Mouse (Mus musculus) forebrain, embryonic 11.5 days (tissue): ENCODE measurements around the gene Olfr1375. TPM values are rescaled to one million over a fixed set of nuclear protein-coding genes. Genes with fewer than 3 reads are reported as not detected.

Experiments
- ATAC-seq: fragments of 200-750 bp; cut with Nextera tagmentation; replicated peaks from 2 replicates; pipeline ENCODE4 v1.8.0; 2017; ENCODE audit warnings: moderate TSS enrichment; ENCODE audit not compliant: low FRiP score
- DNase-seq: peaks from one replicate; pipeline ENCODE4 v3.0.0-alpha.2; 2017; ENCODE audit warnings: low spot score
- H3K27ac ChIP-seq: fragments of 300-500 bp; sonication (generic); 2 replicates; pipeline ENCODE4 v1.5.1; 2014; ENCODE audit warnings: low read depth, low read length
- H3K27me3 ChIP-seq: fragments of 300-500 bp; sonication (generic); 2 replicates; pipeline ENCODE4 v1.6.1; 2014; ENCODE audit warnings: mild to moderate bottlenecking, low read length, mixed read lengths; ENCODE audit not compliant: control insufficient read depth, insufficient read depth
- H3K36me3 ChIP-seq: fragments of 300-500 bp; sonication (generic); 2 replicates; pipeline ENCODE4 v1.6.1; 2014; ENCODE audit warnings: mild to moderate bottlenecking, low read length, moderate library complexity, mixed read lengths; ENCODE audit not compliant: control insufficient read depth, insufficient read depth
- H3K4me1 ChIP-seq: fragments of 300-500 bp; sonication (generic); replicated peaks from 2 replicates; pipeline ENCODE4 v1.6.1; 2014; ENCODE audit warnings: low read length, mixed read lengths; ENCODE audit not compliant: control insufficient read depth, insufficient read depth
- H3K4me2 ChIP-seq: fragments of 300-500 bp; sonication (generic); 2 replicates; pipeline ENCODE4 v1.6.1; 2014; ENCODE audit warnings: low read depth, mild to moderate bottlenecking, low read length, moderate library complexity, mixed read lengths; ENCODE audit not compliant: severe bottlenecking
- H3K4me3 ChIP-seq: fragments of 300-500 bp; sonication (generic); 2 replicates; pipeline ENCODE4 v1.5.1; 2014; ENCODE audit warnings: low read depth, low read length
- H3K9ac ChIP-seq: fragments of 300-500 bp; sonication (generic); 2 replicates; pipeline ENCODE4 v1.6.1; 2014; ENCODE audit warnings: low read length
- H3K9me3 ChIP-seq: fragments of 300-500 bp; sonication (generic); 2 replicates; pipeline ENCODE4 v1.6.1; 2016; ENCODE audit warnings: low read length, mixed read lengths; ENCODE audit not compliant: control insufficient read depth
- WGBS: fragments of 180-500 bp; shearing (Covaris S2); extraction: QIAGEN DNeasy Blood & Tissue Kit; methylation state at CpG from one replicate; pipeline ENCODE4 v1.1.7; 2014; 5-methylcytosine and 5-hydroxymethylcytosine counted together
- polyA plus RNA-seq: library from polyadenylated mRNA; unstranded; fragments of >200 nt; fragmentation: Nextera tagmentation; extraction: Ambion mirVana; gene quantifications from 2 replicates; pipeline ENCODE4 v1.2.1, GENCODE M21; 2014

The Olfr1375 gene
- polyA plus RNA-seq, 1 experiment from 2014 or later: not detected

GRCm38 (mm10) chr11:51063841-51064240 is 15.9 kb downstream of the Olfr1375 start:
- Histone ChIP-seq H3K4me2 (no peak overlapping the region), H3K4me1 (peaks cover 2% of the 10 kb centered on the region; the same call in 1 of the 2 replicates), H3K36me3 (no peaks in the 10 kb centered on the region), H3K9me3 (no peaks in the 10 kb centered on the region), H3K9ac (no peak overlapping the region), H3K4me3 (no peak overlapping the region), H3K27me3 (no peaks in the 10 kb centered on the region), H3K27ac (no peak overlapping the region)
- DNase-seq (no peak), ATAC-seq (no peak)
- 94% methylated on average over 8 of the region's 8 CpGs for WGBS

GRCm38 (mm10) chr11:51084527-51084926 is 36.6 kb downstream of the Olfr1375 start:
- Histone ChIP-seq H3K4me2 (no peak overlapping the region), H3K27me3 (no peaks in the 10 kb centered on the region), H3K36me3 (no peaks in the 10 kb centered on the region), H3K4me3 (no peak overlapping the region), H3K4me1 (no peaks in the 10 kb centered on the region), H3K9me3 (no peaks in the 10 kb centered on the region), H3K9ac (no peak overlapping the region), H3K27ac (no peak overlapping the region)
- DNase-seq: no peak
- 53% methylated on average over 7 of the region's 7 CpGs for WGBS
- ATAC-seq: no peak

- no peak overlapping the region for H3K4me3 ChIP-seq
- no peak overlapping the region for H3K9ac ChIP-seq
- H3K27ac ChIP-seq: no peak overlapping the region
- H3K4me1 ChIP-seq: no peaks in the 10 kb centered on the region
- no peak for DNase-seq
- no peaks in the 10 kb centered on the region for H3K9me3 ChIP-seq
- ATAC-seq: no peak
- H3K4me2 ChIP-seq: no peak overlapping the region
- H3K27me3 ChIP-seq: no peaks in the 10 kb centered on the region
- 74% methylated on average over 13 of the region's 13 CpGs for WGBS
- H3K36me3 ChIP-seq: no peaks in the 10 kb centered on the region
Measured at GRCm38 (mm10) chr11:51085269-51085668, 37.4 kb downstream of the Olfr1375 start.

Other genes with a start within 250 kb of the Olfr1375 start
- 37.7 and 41.7 TPM in 2 replicates for gene Zfp354c, start 220.4 kb upstream of the Olfr1375 start, polyA plus RNA-seq
- 0.79 and 1.3 TPM in 2 replicates for gene Zfp879, start 206.6 kb upstream of the Olfr1375 start, polyA plus RNA-seq
- gene Grm6, start 197.4 kb upstream of the Olfr1375 start, polyA plus RNA-seq: not detected in 2 replicates
- gene Zfp454, start 160.5 kb upstream of the Olfr1375 start, polyA plus RNA-seq: 15.5 and 17.1 TPM in 2 replicates
- gene Zfp2, start 131.9 kb upstream of the Olfr1375 start, polyA plus RNA-seq: 33.6 and 35.6 TPM in 2 replicates
- 1.0 and 1.9 TPM in 2 replicates for gene Zfp354b, start 116.5 kb upstream of the Olfr1375 start, polyA plus RNA-seq
- not detected in 2 replicates for gene 4933414I15Rik, start 104.3 kb upstream of the Olfr1375 start, polyA plus RNA-seq
- not detected in 2 replicates for gene Prop1, start 94.3 kb upstream of the Olfr1375 start, polyA plus RNA-seq
- gene Olfr1378, start 81.6 kb upstream of the Olfr1375 start, polyA plus RNA-seq: not detected in 2 replicates
- gene Olfr1377, start 66.1 kb upstream of the Olfr1375 start, polyA plus RNA-seq: not detected in 2 replicates
- not detected in 2 replicates for gene Olfr51, start 44.5 kb upstream of the Olfr1375 start, polyA plus RNA-seq
- gene Olfr54, start 33.9 kb upstream of the Olfr1375 start, polyA plus RNA-seq: not detected in 2 replicates
- 9.7 and 11.6 TPM in 2 replicates for gene Zfp354a, start 11.1 kb downstream of the Olfr1375 start, polyA plus RNA-seq
- not detected in 2 replicates for gene Gm12569, start 172.4 kb downstream of the Olfr1375 start, polyA plus RNA-seq
- gene Clk4, start 213.6 kb downstream of the Olfr1375 start, polyA plus RNA-seq: 128 and 142 TPM in 2 replicates
- 0.35 and 0.37 TPM in 2 replicates for gene BC049762, start 214.9 kb downstream of the Olfr1375 start, polyA plus RNA-seq
- gene Col23a1, start 241.8 kb downstream of the Olfr1375 start, polyA plus RNA-seq: 7.5 and 8.5 TPM in 2 replicates